ENCODE assay signal across 11 mouse cellular contexts in genomic region chr2:20768681-20769080, GRCm38 (mm10).
DNase-seq lines count a peak whose midpoint lies in the region; ATAC-seq and TF ChIP-seq lines count a peak whose summit lies in the region.
"Had no signal": no experiment of that assay in that cellular context is flagged by ENCODE, and none has a peak within 500 bp of the region (broad histone marks: within the 10 kb centered on the region; RNA-seq: fewer than 3 reads in every experiment).

No protein-coding gene starts in this region.

- no peak for TF ChIP-seq EP300 in CH12.LX (IDR thresholded peaks at IDR 0.05; ENCODE audit: low read length)

- no peak overlapping the region for H3K27ac ChIP-seq in left cerebral cortex, adult 2 months
- H3K27ac ChIP-seq in CH12.LX (ENCODE audit: insufficient read depth, low read depth) = no peak overlapping the region
- H3K27ac ChIP-seq in ES-E14 (ENCODE audit: insufficient read depth, low read depth, low read length, poor library complexity, severe bottlenecking) = no peak overlapping the region
- no peak overlapping the region for H3K27ac ChIP-seq in intestine, embryonic 16.5 days (ENCODE audit: low read length)
- H3K27ac ChIP-seq: liver, embryonic 15.5 days had no signal

- dilution Hi-C loops in CH12.LX (cut with MboI; ENCODE audit: extremely low pct_ligation_motif_present, extremely low pct_unique_long_range_greater_than_20kb, low sequenced_read_pairs) = no loop called here

- no peak overlapping the region for H3K4me2 ChIP-seq in CH12.LX (ENCODE audit: insufficient read depth, low read depth, poor library complexity, severe bottlenecking)
- H3K4me2 ChIP-seq in intestine, embryonic 16.5 days (ENCODE audit: low read depth, low read length) = no peak overlapping the region
- H3K4me2 ChIP-seq: heart, embryonic 12.5 days; liver, embryonic 15.5 days had no signal

- TF ChIP-seq CTCF in left cerebral cortex, adult 2 months (IDR thresholded peaks at IDR 0.05) = peak; percentile 30
- TF ChIP-seq CTCF in CH12.LX (conservative IDR thresholded peaks at IDR 0.05 in 1 of 2, IDR thresholded peaks at IDR 0.05 in 1 of 2; ENCODE audit: low read depth in 2 of 2, low read length in 2 of 2) = peak in 1 of 2 experiments; percentile 66; a peak in 2 of 4 replicates

- intact Hi-C loops in left cerebral cortex, adult 2 months (cut with DNase I) = no loop called here
- intact Hi-C loops in left cerebral cortex, postnatal 36 days (cut with DNase I) = no loop called here

- in situ Hi-C loops in CH12.LX (cut with MboI; ENCODE audit: low pct_ligation_motif_present, low pct_unique_long_range_greater_than_20kb, low sequenced_read_pairs) (no loop called here), ES-E14 (cut with MboI; ENCODE audit: low sequenced_read_pairs in 2 of 2, unreplicated experiment in 2 of 2) (no loop called here)

- no peaks in the 10 kb centered on the region for H3K27me3 ChIP-seq in CH12.LX (replicated peaks)
- no peaks in the 10 kb centered on the region for H3K27me3 ChIP-seq in intestine, embryonic 16.5 days (replicated peaks; ENCODE audit: control insufficient read depth, insufficient read depth, low read length)
- H3K27me3 ChIP-seq: heart, embryonic 12.5 days; liver, embryonic 15.5 days had no signal

- H3K9ac ChIP-seq in CH12.LX (ENCODE audit: insufficient read depth, low read depth) (no peak overlapping the region), ES-E14 (ENCODE audit: insufficient read depth, low read depth, low read length, poor library complexity, severe bottlenecking) (no peak overlapping the region)
- no peak overlapping the region for H3K9ac ChIP-seq in intestine, embryonic 16.5 days (ENCODE audit: low read depth, low read length)
- H3K9ac ChIP-seq: heart, embryonic 12.5 days; liver, embryonic 15.5 days had no signal

- ATAC-seq in intestine, embryonic 16.5 days = peak; percentile 24; the same call in 1 of the 2 replicates

- no peak overlapping the region for H3K4me3 ChIP-seq in left cerebral cortex, adult 2 months
- H3K4me3 ChIP-seq in CH12.LX (replicated peaks in 1 of 3; ENCODE audit: low read depth in 2 of 3, low read length in 2 of 3, poor library complexity in 1 of 3) = no peak overlapping the region
- no peak overlapping the region for H3K4me3 ChIP-seq in ES-E14 (ENCODE audit: insufficient read depth in 1 of 2, low read depth in 1 of 2, low read length in 2 of 2, poor library complexity in 1 of 2, severe bottlenecking in 1 of 2)
- no peak overlapping the region for H3K4me3 ChIP-seq in intestine, embryonic 16.5 days (ENCODE audit: low read length)
- H3K4me3 ChIP-seq: heart, embryonic 12.5 days; liver, embryonic 15.5 days had no signal

- H3K4me1 ChIP-seq in CH12.LX (ENCODE audit: control insufficient read depth in 1 of 2, insufficient read depth in 2 of 2) (peaks cover 5 to 13% of the 10 kb centered on the region in 2 experiments; a peak in 3 of 4 replicates), ES-E14 (ENCODE audit: control insufficient read depth in 2 of 2, insufficient read depth in 2 of 2, low read length in 2 of 2, poor library complexity in 1 of 2) (peaks cover 4% of the 10 kb centered on the region in 2 experiments; a peak in 2 of 4 replicates)
- H3K4me1 ChIP-seq in intestine, embryonic 16.5 days (ENCODE audit: control insufficient read depth, insufficient read depth, low read length) = no peaks in the 10 kb centered on the region
- H3K4me1 ChIP-seq: liver, embryonic 15.5 days had no signal

- H3K9me3 ChIP-seq in CH12.LX (replicated peaks; ENCODE audit: low read length) (no peaks in the 10 kb centered on the region), ES-E14 (ENCODE audit: control insufficient read depth, insufficient read depth, low read depth, low read length) (no peaks in the 10 kb centered on the region)
- H3K9me3 ChIP-seq in intestine, embryonic 16.5 days (ENCODE audit: control insufficient read depth, low read length) = no peaks in the 10 kb centered on the region
- H3K9me3 ChIP-seq: heart, embryonic 12.5 days; liver, embryonic 15.5 days had no signal

- no peaks in the 10 kb centered on the region for H3K79me2 ChIP-seq in CH12.LX (replicated peaks; ENCODE audit: control insufficient read depth, extremely low read depth, insufficient read depth, poor library complexity, severe bottlenecking)

- H3K36me3 ChIP-seq in CH12.LX (replicated peaks in 1 of 2; ENCODE audit: control insufficient read depth in 1 of 2, insufficient read depth in 1 of 2, low read length in 1 of 2) (peaks cover 25 to 62% of the 10 kb centered on the region in 2 experiments), ES-E14 (ENCODE audit: control insufficient read depth, insufficient read depth, low read length, poor library complexity, severe bottlenecking) (peaks cover 19% of the 10 kb centered on the region; the same call in 1 of the 2 replicates)
- peaks cover 7% of the 10 kb centered on the region; the same call in 1 of the 2 replicates for H3K36me3 ChIP-seq in intestine, embryonic 16.5 days (ENCODE audit: control insufficient read depth, insufficient read depth, low read length)
- H3K36me3 ChIP-seq: liver, embryonic 15.5 days had no signal

- 69% methylated on average over 5 of the region's 5 CpGs for WGBS in intestine, embryonic 16.5 days

- TF ChIP-seq RAD21 in CH12.LX (IDR thresholded peaks at IDR 0.05; ENCODE audit: low read depth, low read length) = peak; percentile 60

- peak in 1 of 2 experiments; percentile 9 for DNase-seq in left cerebral cortex, adult 2 months (ENCODE audit: extremely low spot score in 1 of 2, low spot score in 2 of 2)
- DNase-seq in left cerebral cortex, adult 11 months (ENCODE audit: low spot score) = no peak
- DNase-seq in CH12.LX (ENCODE audit: extremely low read depth) (no peak), ES-E14 (ENCODE audit: low read depth, low spot score) (peak; percentile 58)
- DNase-seq in left cerebral cortex, postnatal 36 days (ENCODE audit: low spot score in 2 of 2) = no peak
- DNase-seq in cerebellum, adult 9-11 months = no peak
- DNase-seq: right cerebral cortex, postnatal 14 days; thymus, postnatal 14 days had no signal

- no peak for TF ChIP-seq POLR2A in CH12.LX (IDR thresholded peaks at IDR 0.05; ENCODE audit: low read depth, low read length)

TF ChIP-seq in CH12.LX, 34 proteins besides CTCF, POLR2A, EP300 and RAD21:
- TF ChIP-seq JUND (conservative IDR thresholded peaks at IDR 0.05; ENCODE audit: low read depth, low read length) (no peak), ETS1 (conservative IDR thresholded peaks at IDR 0.05; ENCODE audit: low read depth, low read length) (no peak), MAX (IDR thresholded peaks at IDR 0.05; ENCODE audit: low read length) (no peak), USF1 (IDR thresholded peaks at IDR 0.05; ENCODE audit: low read depth, low read length) (no peak), IRF4 (IDR thresholded peaks at IDR 0.05; ENCODE audit: low read depth, low read length) (no peak), GABPA (IDR thresholded peaks at IDR 0.05; ENCODE audit: insufficient replicate concordance, low read depth, low read length) (no peak), SIN3A (IDR thresholded peaks at IDR 0.05; ENCODE audit: low read length) (no peak), ELF1 (IDR thresholded peaks at IDR 0.05; ENCODE audit: low read depth, low read length) (no peak), MYC (IDR thresholded peaks at IDR 0.05; ENCODE audit: low read depth, low read length) (no peak), SMC3 (IDR thresholded peaks at IDR 0.05; ENCODE audit: low read depth, low read length) (peak; percentile 62), JUN (IDR thresholded peaks at IDR 0.05; ENCODE audit: insufficient read depth, low read depth, low read length) (no peak), UBTF (IDR thresholded peaks at IDR 0.05; ENCODE audit: low read depth, low read length) (no peak), CHD2 (IDR thresholded peaks at IDR 0.05; ENCODE audit: low read length) (no peak), CHD1 (IDR thresholded peaks at IDR 0.05; ENCODE audit: low read depth, low read length) (no peak), MAFK (IDR thresholded peaks at IDR 0.05; ENCODE audit: insufficient replicate concordance, low read length) (peak; percentile 54; the same call in 1 of the 2 replicates)

TF ChIP-seq in ES-E14, 5 proteins besides CTCF, POLR2A, EP300 and RAD21:
- peak; percentile 94 for TF ChIP-seq MAFK (IDR thresholded peaks at IDR 0.05; ENCODE audit: insufficient read depth, low read depth, low read length)
- no peak for TF ChIP-seq ZC3H11A (IDR thresholded peaks at IDR 0.05; ENCODE audit: borderline replicate concordance, low read depth, low read length)
